Mouse (Mus musculus) MEL (cell line): ENCODE data around the gene Krt28. TPM values are rescaled to one million over a fixed set of nuclear protein-coding genes. Genes with fewer than 3 reads are reported as not detected.

ENCODE experiments used
- DNase-seq: peaks from one replicate; pipeline ENCODE4 v3.0.0; 2011; ENCODE audit warnings: low read depth, low spot score
- H3K27ac ChIP-seq: 2 replicates; pipeline ENCODE4 v1.5.1; 2012; ENCODE audit warnings: low read depth, mild to moderate bottlenecking, control low read depth, low read length, moderate library complexity; ENCODE audit not compliant: control insufficient read depth
- H3K27me3 ChIP-seq, 2 experiments: fragments of 150-350 bp in 1 of 2; sonication (generic) in 1 of 2; 2 replicates each; pipeline ENCODE4 v1.6.1; 2012; ENCODE audit warnings: low read length in 2 of 2, mild to moderate bottlenecking in 2 of 2, improper control_type of control experiment in 1 of 2, moderate library complexity in 1 of 2; ENCODE audit not compliant: insufficient read depth in 2 of 2, control insufficient read depth in 1 of 2
- H3K36me3 ChIP-seq, 2 experiments: 2 replicates each; pipeline ENCODE4 v1.6.1; 2012 to 2014; ENCODE audit warnings: low read length in 2 of 2, improper control_type of control experiment in 1 of 2, inconsistent platforms in 1 of 2, mild to moderate bottlenecking in 1 of 2; ENCODE audit not compliant: insufficient read depth in 2 of 2, control insufficient read depth in 1 of 2
- H3K4me1 ChIP-seq, 2 experiments: fragments of 150-350 bp in 1 of 2; sonication (generic) in 1 of 2; 2 replicates each; pipeline ENCODE4 v1.6.1; 2012; ENCODE audit warnings: low read length in 2 of 2, improper control_type of control experiment in 1 of 2, mild to moderate bottlenecking in 1 of 2; ENCODE audit not compliant: insufficient read depth in 2 of 2, control insufficient read depth in 1 of 2
- H3K4me3 ChIP-seq, 2 experiments: fragments of 150-350 bp in 1 of 2; sonication (generic) in 1 of 2; 2 replicates each; pipeline ENCODE4 v1.5.1; 2012; ENCODE audit warnings: low read depth in 2 of 2, low read length in 2 of 2, mild to moderate bottlenecking in 2 of 2, moderate library complexity in 2 of 2, control low read depth in 1 of 2, improper control_type of control experiment in 1 of 2; ENCODE audit not compliant: control insufficient read depth in 1 of 2, insufficient read depth in 1 of 2
- H3K79me2 ChIP-seq: 2 replicates; pipeline ENCODE4 v1.6.1; 2012; ENCODE audit warnings: mild to moderate bottlenecking, low read length, moderate library complexity; ENCODE audit not compliant: control insufficient read depth, poor library complexity, insufficient read depth
- H3K9ac ChIP-seq: 2 replicates; pipeline ENCODE4 v1.6.1; 2012; ENCODE audit warnings: low read depth, mild to moderate bottlenecking, control low read depth, low read length, moderate library complexity; ENCODE audit not compliant: control insufficient read depth, poor library complexity, severe bottlenecking
- H3K9me3 ChIP-seq: fragments of 150-350 bp; sonication (generic); replicated peaks from 2 replicates; pipeline ENCODE4 v1.6.1; 2012; ENCODE audit warnings: mild to moderate bottlenecking, low read length, improper control_type of control experiment, moderate library complexity; ENCODE audit not compliant: insufficient read depth
- CHD2 ChIP-seq: IDR thresholded peaks from 2 replicates; pipeline ENCODE4 v1.6.1; 2011; ENCODE audit warnings: low read length, improper control_type of control experiment
- E2F4 ChIP-seq: IDR thresholded peaks from 2 replicates; pipeline ENCODE4 v1.6.1; 2011; ENCODE audit warnings: low read depth, low read length, improper control_type of control experiment, borderline replicate concordance
- GABPA ChIP-seq: IDR thresholded peaks from 2 replicates; pipeline ENCODE4 v1.6.1; 2012; ENCODE audit warnings: low read depth, mild to moderate bottlenecking, inconsistent platforms, low read length, improper control_type of control experiment, moderate library complexity
- HCFC1 ChIP-seq: IDR thresholded peaks from 2 replicates; pipeline ENCODE4 v1.6.1; 2012; ENCODE audit warnings: low read depth, mild to moderate bottlenecking, inconsistent platforms, low read length, improper control_type of control experiment, moderate library complexity
- MAFK ChIP-seq: IDR thresholded peaks from 2 replicates; pipeline ENCODE4 v1.6.1; 2011; ENCODE audit warnings: low read depth, mild to moderate bottlenecking, low read length, improper control_type of control experiment, borderline replicate concordance
- MAX ChIP-seq: IDR thresholded peaks from 2 replicates; pipeline ENCODE4 v1.6.1; 2011; ENCODE audit warnings: low read length, improper control_type of control experiment
- MAZ ChIP-seq: IDR thresholded peaks from 2 replicates; pipeline ENCODE4 v1.6.1; 2012; ENCODE audit warnings: low read depth, mild to moderate bottlenecking, inconsistent platforms, low read length, improper control_type of control experiment
- MEF2A ChIP-seq: IDR thresholded peaks from 2 replicates; pipeline ENCODE4 v1.6.1; 2014; ENCODE audit warnings: low read depth, mild to moderate bottlenecking, inconsistent platforms, low read length, improper control_type of control experiment; ENCODE audit not compliant: poor library complexity, insufficient replicate concordance, severe bottlenecking; ENCODE audit errors: extremely low read depth
- MXI1 ChIP-seq: IDR thresholded peaks from 2 replicates; pipeline ENCODE4 v1.6.1; 2011; ENCODE audit warnings: mild to moderate bottlenecking, low read depth, low read length, improper control_type of control experiment
- MYC ChIP-seq: IDR thresholded peaks from 2 replicates; pipeline ENCODE4 v1.6.1; 2011; ENCODE audit warnings: low read depth, mild to moderate bottlenecking, low read length, improper control_type of control experiment, moderate library complexity
- NELFE ChIP-seq: IDR thresholded peaks from 2 replicates; pipeline ENCODE4 v1.6.1; 2011; ENCODE audit warnings: low read depth, low read length, improper control_type of control experiment
- POLR2A ChIP-seq, 2 experiments: IDR thresholded peaks; 2 replicates each; pipeline ENCODE4 v1.6.1; 2011 to 2012; ENCODE audit warnings: low read length in 2 of 2, mild to moderate bottlenecking in 2 of 2, control low read depth in 1 of 2, improper control_type of control experiment in 1 of 2, low read depth in 1 of 2, moderate library complexity in 1 of 2; ENCODE audit not compliant: control insufficient read depth in 1 of 2, insufficient read depth in 1 of 2, poor library complexity in 1 of 2
- POLR2AphosphoS2 ChIP-seq: IDR thresholded peaks from 2 replicates; pipeline ENCODE4 v1.6.1; 2011; ENCODE audit warnings: low read length, improper control_type of control experiment
- RCOR1 ChIP-seq: IDR thresholded peaks from 2 replicates; pipeline ENCODE4 v1.6.1; 2012; ENCODE audit warnings: low read depth, mild to moderate bottlenecking, inconsistent platforms, low read length, improper control_type of control experiment
- SIN3A ChIP-seq: IDR thresholded peaks from 2 replicates; pipeline ENCODE4 v1.6.1; 2012; ENCODE audit warnings: low read length, improper control_type of control experiment, inconsistent platforms
- TAL1 ChIP-seq: IDR thresholded peaks from 2 replicates; pipeline ENCODE4 v1.6.1; 2012; ENCODE audit warnings: mild to moderate bottlenecking, inconsistent platforms, low read length, moderate library complexity, mixed read lengths
- TBP ChIP-seq: IDR thresholded peaks from 2 replicates; pipeline ENCODE4 v1.8.0; 2011; ENCODE audit warnings: low read depth, low read length, improper control_type of control experiment
- UBTF ChIP-seq: IDR thresholded peaks from 2 replicates; pipeline ENCODE4 v1.6.1; 2012; ENCODE audit warnings: low read depth, mild to moderate bottlenecking, inconsistent platforms, low read length, improper control_type of control experiment, moderate library complexity, borderline replicate concordance; ENCODE audit not compliant: insufficient read depth
- USF1 ChIP-seq: IDR thresholded peaks from 2 replicates; pipeline ENCODE4 v1.6.1; 2014; ENCODE audit warnings: low read depth, mild to moderate bottlenecking, inconsistent platforms, low read length, improper control_type of control experiment, moderate library complexity
- USF2 ChIP-seq, 2 experiments: IDR thresholded peaks; 2 replicates each; pipeline ENCODE4 v1.6.1; 2011 to 2012; ENCODE audit warnings: improper control_type of control experiment in 2 of 2, low read length in 2 of 2, borderline replicate concordance in 1 of 2, inconsistent platforms in 1 of 2, low read depth in 1 of 2, mild to moderate bottlenecking in 1 of 2; ENCODE audit not compliant: insufficient read depth in 1 of 2
- ZC3H11A ChIP-seq: IDR thresholded peaks from 2 replicates; pipeline ENCODE4 v1.6.1; 2012; ENCODE audit warnings: low read depth, mild to moderate bottlenecking, inconsistent platforms, low read length, improper control_type of control experiment
- ZKSCAN1 ChIP-seq: IDR thresholded peaks from 2 replicates; pipeline ENCODE4 v1.6.1; 2012; ENCODE audit warnings: low read depth, mild to moderate bottlenecking, inconsistent platforms, low read length, improper control_type of control experiment, moderate library complexity
- polyA plus RNA-seq, 2 experiments: library from polyadenylated mRNA; stranded (reverse) in 1 of 2; unstranded in 1 of 2; fragments of >175 nt in 1 of 2; fragments of >200 nt in 1 of 2; gene quantifications; 2 replicates each; pipeline versions ENCODE4 v1.2.1 to v1.2.4; 2012; ENCODE audit warnings: low replicate concordance in 2 of 2, low read depth in 1 of 2; ENCODE audit not compliant: insufficient read length in 2 of 2, insufficient read depth in 1 of 2, missing spikeins in 1 of 2
- total RNA-seq: library from RNA; depleted of rRNA; stranded (reverse); fragments of 300-350 nt; gene quantifications from 2 replicates; pipeline ENCODE4 v1.2.3, GENCODE M21; 2012

Krt28 gene
- total and polyA plus RNA-seq, 3 experiments, result not detected

DNA sequence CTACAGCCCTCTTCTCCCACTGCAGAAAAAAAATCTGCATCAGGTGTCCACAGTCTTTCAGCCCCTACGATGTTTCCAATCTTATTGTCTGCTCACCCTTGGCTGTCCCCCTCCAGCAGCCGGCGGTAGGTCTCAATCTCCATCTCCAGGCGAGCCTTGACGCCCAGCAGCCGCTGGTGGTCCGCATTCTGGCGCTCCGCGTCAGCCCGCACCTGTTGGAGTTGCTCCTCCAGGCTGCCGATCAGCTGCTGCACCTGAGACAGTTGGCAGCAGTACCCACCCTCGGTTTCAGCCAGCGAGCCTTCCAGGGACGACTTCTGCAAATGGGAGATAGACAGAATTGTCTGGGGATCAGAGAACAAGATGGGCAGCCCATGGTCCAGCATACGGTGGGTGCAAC lies 43.1 kb upstream of the Krt28 start:
- Histone ChIP-seq H3K27ac (no peak overlapping the region), H3K4me1 (no peaks in the 10 kb centered on the region), H3K36me3 (no peaks in the 10 kb centered on the region), H3K9me3 (no peaks in the 10 kb centered on the region), H3K9ac (no peak overlapping the region), H3K27me3 (no peaks in the 10 kb centered on the region), H3K79me2 (no peaks in the 10 kb centered on the region), H3K4me3 (no peak overlapping the region)
- no peak for DNase-seq
- TF ChIP-seq CHD2, result no peak
- TF ChIP-seq MEF2A, result no peak
- no peak for TF ChIP-seq USF2 (IDR thresholded peaks at IDR 0.05; ENCODE audit: borderline replicate concordance in 1 of 2, insufficient read depth in 1 of 2, low read depth in 1 of 2, low read length in 2 of 2)
- TF ChIP-seq UBTF, result no peak
- TF ChIP-seq NELFE, result no peak

- no peak overlapping the region for H3K4me3 ChIP-seq
- DNase-seq, result no peak
- H3K27ac ChIP-seq, result no peak overlapping the region
- no peak overlapping the region for H3K9ac ChIP-seq
- TF ChIP-seq MAZ (no peak), GABPA (no peak), ZKSCAN1 (no peak), POLR2A (IDR thresholded peaks at IDR 0.05; ENCODE audit: control insufficient read depth in 1 of 2, insufficient read depth in 1 of 2, low read depth in 1 of 2, low read length in 2 of 2, poor library complexity in 1 of 2) (no peak), POLR2AphosphoS2 (no peak), UBTF (no peak), HCFC1 (no peak), TAL1 (no peak), RCOR1 (no peak), TBP (no peak), E2F4 (no peak), MAFK (no peak), MXI1 (no peak), USF1 (no peak), MYC (no peak), MAX (no peak), ZC3H11A (no peak), SIN3A (no peak), USF2 (IDR thresholded peaks at IDR 0.05; ENCODE audit: borderline replicate concordance in 1 of 2, insufficient read depth in 1 of 2, low read depth in 1 of 2, low read length in 2 of 2) (no peak)
- H3K79me2 ChIP-seq, result no peaks in the 10 kb centered on the region
- H3K4me1 ChIP-seq, result no peaks in the 10 kb centered on the region
- no peaks in the 10 kb centered on the region for H3K9me3 ChIP-seq
- no peaks in the 10 kb centered on the region for H3K27me3 ChIP-seq
- no peaks in the 10 kb centered on the region for H3K36me3 ChIP-seq
Observed at GRCm38 (mm10) chr11:99416902-99417301, 42.2 kb upstream of the Krt28 start.
